Mouse (Mus musculus) ES-E14 (cell line): ENCODE measurements around the gene Bcl11b. TPM values are rescaled to one million over a fixed set of nuclear protein-coding genes. Genes with fewer than 3 reads are reported as not detected.
A peak's percentile ranks its signal among the peaks of the same experiment; 100 is the strongest.

Source experiments
- DNase-seq: peaks from one replicate; pipeline ENCODE4 v3.0.0-alpha.2; 2013; ENCODE audit warnings: low read depth, low spot score
- H3K27ac ChIP-seq: 2 replicates; pipeline ENCODE4 v1.5.1; 2012; ENCODE audit warnings: low read depth, mild to moderate bottlenecking, low read length, moderate library complexity, mixed read lengths; ENCODE audit not compliant: poor library complexity, insufficient read depth, severe bottlenecking
- H3K36me3 ChIP-seq: 2 replicates; pipeline ENCODE4 v1.6.1; 2012; ENCODE audit warnings: mild to moderate bottlenecking, low read length, moderate library complexity, mixed read lengths; ENCODE audit not compliant: control insufficient read depth, poor library complexity, insufficient read depth, severe bottlenecking
- H3K4me1 ChIP-seq, 2 experiments: fragments of 150-350 bp in 1 of 2; sonication (generic) in 1 of 2; 2 replicates each; pipeline ENCODE4 v1.6.1; 2012; ENCODE audit warnings: low read length in 2 of 2, mild to moderate bottlenecking in 1 of 2, mixed read lengths in 1 of 2; ENCODE audit not compliant: control insufficient read depth in 2 of 2, insufficient read depth in 2 of 2, poor library complexity in 1 of 2
- H3K4me3 ChIP-seq, 2 experiments: fragments of 150-350 bp in 1 of 2; sonication (generic) in 1 of 2; 2 replicates each; pipeline ENCODE4 v1.5.1; 2012; ENCODE audit warnings: low read length in 2 of 2, low read depth in 1 of 2, mild to moderate bottlenecking in 1 of 2, mixed read lengths in 1 of 2; ENCODE audit not compliant: insufficient read depth in 1 of 2, poor library complexity in 1 of 2, severe bottlenecking in 1 of 2
- H3K9ac ChIP-seq: 2 replicates; pipeline ENCODE4 v1.6.1; 2012; ENCODE audit warnings: low read depth, mild to moderate bottlenecking, low read length, mixed read lengths; ENCODE audit not compliant: poor library complexity, insufficient read depth, severe bottlenecking
- H3K9me3 ChIP-seq: fragments of 150-350 bp; sonication (generic); 2 replicates; pipeline ENCODE4 v1.6.1; 2012; ENCODE audit warnings: low read depth, mild to moderate bottlenecking, low read length; ENCODE audit not compliant: control insufficient read depth, insufficient read depth
- CHD2 ChIP-seq: IDR thresholded peaks from 2 replicates; pipeline ENCODE4 v1.6.1; 2014; ENCODE audit warnings: mild to moderate bottlenecking, low read depth, low read length, inconsistent platforms
- HCFC1 ChIP-seq: IDR thresholded peaks from 2 replicates; pipeline ENCODE4 v1.6.1; 2012; ENCODE audit warnings: low read length, inconsistent platforms, borderline replicate concordance; ENCODE audit not compliant: insufficient read depth
- MAFK ChIP-seq: IDR thresholded peaks from 2 replicates; pipeline ENCODE4 v1.6.1; 2014; ENCODE audit warnings: mild to moderate bottlenecking, low read depth, low read length, inconsistent platforms; ENCODE audit not compliant: insufficient read depth
- ZC3H11A ChIP-seq: IDR thresholded peaks from 2 replicates; pipeline ENCODE4 v1.6.1; 2012; ENCODE audit warnings: low read depth, mild to moderate bottlenecking, inconsistent platforms, low read length, borderline replicate concordance
- ZNF384 ChIP-seq: IDR thresholded peaks from 2 replicates; pipeline ENCODE4 v1.6.1; 2012; ENCODE audit warnings: low read depth, low read length, inconsistent platforms
- in situ Hi-C, 2 experiments: fragments of 600-800 bp; cut with MboI; formaldehyde crosslinking; loops; one replicate each; pipeline ENCODE4 v1.15.1; 2025; ENCODE audit warnings: low sequenced_read_pairs in 2 of 2, inconsistent platforms in 1 of 2; ENCODE audit not compliant: unreplicated experiment in 2 of 2
- total RNA-seq: library from RNA; depleted of rRNA; stranded (reverse); fragments of 300-350 nt; gene quantifications from 2 replicates; pipeline ENCODE4 v1.2.3, GENCODE M21; 2012

The Bcl11b gene
- total RNA-seq, 1 experiment: 0.85 TPM

DNA sequence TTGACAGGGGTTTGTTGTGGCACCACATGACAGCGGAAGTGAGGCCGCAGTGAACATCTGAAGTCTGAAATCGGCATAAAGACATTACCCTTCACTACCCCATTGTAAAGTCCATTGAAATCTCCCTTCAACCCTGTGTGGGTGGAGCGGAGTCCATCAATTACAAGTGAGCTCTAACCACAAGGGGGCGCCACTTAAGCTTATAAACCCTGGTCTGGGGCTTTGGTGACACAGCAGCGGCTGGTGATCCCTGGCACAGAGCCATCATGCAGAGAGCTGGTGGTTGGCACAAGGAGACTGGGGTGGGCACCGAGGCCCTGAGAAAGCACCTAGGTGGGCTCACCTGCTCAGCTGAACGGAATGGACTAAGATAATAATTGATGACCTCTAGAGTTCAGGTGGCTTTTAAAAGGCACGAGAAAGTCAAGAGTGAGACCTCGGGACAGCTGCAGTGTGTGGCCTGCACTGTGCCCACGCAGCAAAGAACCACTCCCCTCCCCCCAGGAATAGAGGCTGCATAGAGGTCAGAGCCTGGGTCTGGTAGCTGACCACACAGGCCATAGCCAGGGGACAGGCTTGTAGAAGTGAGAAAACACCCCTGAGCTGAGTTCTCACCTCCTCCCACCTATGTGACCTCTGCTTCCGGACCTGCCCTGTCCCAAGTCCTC, 38.3 kb upstream of the Bcl11b start:
- Histone ChIP-seq H3K4me1 (no peaks in the 10 kb centered on the region), H3K9me3 (no peaks in the 10 kb centered on the region), H3K36me3 (no peaks in the 10 kb centered on the region), H3K27ac (no peak overlapping the region), H3K4me3 (no peak overlapping the region), H3K9ac (no peak overlapping the region)
- peak; percentile 69 for DNase-seq
- TF ChIP-seq MAFK: no peak
- no peak for TF ChIP-seq ZC3H11A
- TF ChIP-seq CHD2: no peak
- in situ Hi-C loops: no loop called here

DNA sequence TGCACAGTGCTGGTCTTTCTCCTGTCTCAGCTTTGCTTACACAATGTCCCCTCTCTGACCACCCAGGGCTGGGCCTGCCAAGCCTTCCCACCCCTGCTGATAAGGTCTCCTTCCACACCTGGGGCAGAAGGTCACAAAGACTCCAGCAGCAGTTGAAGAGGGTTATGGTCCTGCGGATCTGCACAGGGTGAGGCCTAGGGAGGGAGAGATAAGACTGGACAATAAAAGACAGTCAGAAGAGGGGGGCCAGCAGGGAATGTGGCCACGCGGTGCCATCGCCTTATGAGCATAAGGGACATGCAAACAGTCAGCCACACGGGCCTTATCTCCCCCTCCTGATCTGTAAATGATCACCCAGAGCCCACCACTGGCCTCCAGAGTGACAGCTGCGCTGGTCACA, 34.0 kb upstream of the Bcl11b start:
- H3K9ac ChIP-seq: no peak overlapping the region
- in situ Hi-C loops: no loop called here
- DNase-seq: no peak
- H3K4me1 ChIP-seq: peaks cover 0 to under 1% of the 10 kb centered on the region in 2 experiments; a peak in 1 of 4 replicates
- TF ChIP-seq ZC3H11A (no peak), MAFK (no peak), HCFC1 (no peak), ZNF384 (no peak)
- no peak overlapping the region for H3K4me3 ChIP-seq
- no peak overlapping the region for H3K27ac ChIP-seq
- H3K36me3 ChIP-seq: no peaks in the 10 kb centered on the region
- H3K9me3 ChIP-seq: no peaks in the 10 kb centered on the region

DNA sequence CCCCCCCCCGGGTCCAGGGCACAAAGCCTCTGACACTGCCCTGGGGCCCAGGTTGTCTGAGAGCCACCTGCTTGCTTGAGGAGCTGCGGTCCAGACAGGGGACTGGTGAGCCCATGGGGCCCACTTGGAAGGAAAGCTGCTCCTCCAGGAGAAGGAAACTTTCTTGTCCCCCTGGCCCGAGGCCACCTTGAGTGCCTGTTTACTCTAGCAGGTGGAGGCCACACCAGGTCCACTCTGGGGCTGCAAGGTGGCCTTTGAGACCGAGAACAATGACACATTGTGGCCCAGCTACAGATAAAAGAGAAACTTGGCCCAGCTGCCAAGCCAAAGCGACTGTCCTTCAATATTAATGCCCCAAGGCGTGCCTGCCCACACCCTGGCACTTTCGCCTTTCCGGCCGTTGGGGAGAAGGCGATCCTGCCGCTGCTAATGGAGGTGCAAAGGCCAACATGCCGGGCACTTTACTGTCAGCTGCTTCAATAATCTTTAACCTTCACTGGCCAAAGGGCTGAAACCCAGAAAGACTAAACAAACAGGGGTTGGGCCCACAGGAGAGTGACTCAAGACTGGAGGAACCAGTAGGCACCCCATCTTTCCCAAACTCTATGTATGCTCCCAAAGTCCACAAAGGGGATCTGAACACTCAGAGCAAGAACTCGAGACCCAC, 32.1 kb upstream of the Bcl11b start:
- TF ChIP-seq MAFK (no peak), ZC3H11A (no peak), ZNF384 (no peak), CHD2 (no peak), HCFC1 (no peak)
- Histone ChIP-seq H3K4me1 (peaks cover 0 to 2% of the 10 kb centered on the region in 2 experiments; a peak in 1 of 4 replicates), H3K9me3 (no peaks in the 10 kb centered on the region), H3K27ac (no peak overlapping the region), H3K36me3 (no peaks in the 10 kb centered on the region), H3K4me3 (no peak overlapping the region), H3K9ac (no peak overlapping the region)
- DNase-seq: no peak
- in situ Hi-C loops: no loop called here

DNA sequence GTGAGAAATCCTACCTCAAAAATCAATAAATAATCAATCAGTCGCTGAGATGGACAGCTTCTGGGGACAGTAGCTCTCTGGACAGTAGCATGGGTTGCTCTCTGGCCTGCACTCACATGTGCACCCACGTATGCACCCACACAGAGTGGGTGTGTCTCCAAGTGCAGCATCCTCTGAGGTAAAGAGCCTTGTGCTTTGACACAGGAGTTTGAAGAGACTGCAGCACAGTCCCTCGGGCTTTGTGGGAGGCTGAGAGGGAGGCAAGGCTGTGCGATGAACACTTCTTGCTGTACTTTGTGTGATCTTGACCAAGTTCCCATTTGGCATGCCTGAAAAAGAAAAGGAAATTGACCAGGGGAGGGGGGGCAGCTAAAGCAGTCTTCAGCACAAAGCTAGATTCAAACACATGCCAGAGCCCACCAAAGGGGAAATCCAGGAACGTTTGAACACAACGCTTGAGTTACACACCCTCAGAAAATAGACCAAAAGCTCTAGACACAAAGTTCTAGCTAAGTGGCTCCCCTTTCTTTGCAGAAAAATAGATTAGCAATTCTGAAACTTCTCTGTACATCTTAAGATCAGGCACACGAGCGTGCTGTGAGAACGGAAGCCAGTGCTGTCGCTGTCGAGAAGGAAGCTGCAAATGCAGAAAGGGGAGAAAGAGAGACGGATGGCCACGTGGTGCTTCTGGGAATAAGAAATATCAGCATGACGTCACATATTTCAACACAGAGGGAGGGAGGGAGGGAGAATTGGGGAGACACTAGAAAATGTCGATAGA, 19.6 kb upstream of the Bcl11b start:
- no peaks in the 10 kb centered on the region for H3K36me3 ChIP-seq
- H3K9me3 ChIP-seq: no peaks in the 10 kb centered on the region
- H3K27ac ChIP-seq: no peak overlapping the region
- in situ Hi-C loops: no loop called here
- no peak for TF ChIP-seq HCFC1
- no peak for TF ChIP-seq ZC3H11A
- no peak for TF ChIP-seq CHD2
- TF ChIP-seq MAFK: no peak
- TF ChIP-seq ZNF384: no peak
- no peaks in the 10 kb centered on the region for H3K4me1 ChIP-seq
- no peak overlapping the region for H3K9ac ChIP-seq
- DNase-seq: no peak
- no peak overlapping the region for H3K4me3 ChIP-seq
